Comparison of ENCODE assay signal across 10 mouse cellular contexts in genomic region chr3:87097969-87098946, GRCm38 (mm10).
DNase-seq lines count a peak whose midpoint lies in the region; ATAC-seq lines count a peak whose summit lies in the region.
"Had no signal": no experiment of that assay in that cellular context is flagged by ENCODE, and none has a peak within 500 bp of the region (broad histone marks: within the 10 kb centered on the region; RNA-seq: fewer than 3 reads in every experiment).

No protein-coding gene starts in this region.

- H3K4me3 ChIP-seq in intestine, embryonic 16.5 days (ENCODE audit: low read length) = no peak overlapping the region
- no peak overlapping the region for H3K4me3 ChIP-seq in intestine, embryonic 15.5 days (replicated peaks)
- no peak overlapping the region for H3K4me3 ChIP-seq in embryonic facial prominence, embryonic 10.5 days
- no peak overlapping the region for H3K4me3 ChIP-seq in midbrain, embryonic 15.5 days
- no peak overlapping the region for H3K4me3 ChIP-seq in liver, embryonic 11.5 days (ENCODE audit: low read depth, low read length)
- H3K4me3 ChIP-seq: heart, embryonic 15.5 days; limb, embryonic 12.5 days had no signal

- H3K36me3 ChIP-seq in intestine, embryonic 16.5 days (ENCODE audit: control insufficient read depth, insufficient read depth, low read length) = no peaks in the 10 kb centered on the region
- H3K36me3 ChIP-seq in intestine, embryonic 15.5 days = no peaks in the 10 kb centered on the region
- H3K36me3 ChIP-seq in embryonic facial prominence, embryonic 10.5 days (replicated peaks) = peaks cover 71% of the 10 kb centered on the region
- no peaks in the 10 kb centered on the region for H3K36me3 ChIP-seq in midbrain, embryonic 15.5 days (replicated peaks)
- H3K36me3 ChIP-seq in liver, embryonic 11.5 days (ENCODE audit: control insufficient read depth, insufficient read depth, low read length) = no peaks in the 10 kb centered on the region

- H3K27me3 ChIP-seq in intestine, embryonic 16.5 days (replicated peaks; ENCODE audit: control insufficient read depth, insufficient read depth, low read length) = no peaks in the 10 kb centered on the region
- no peaks in the 10 kb centered on the region for H3K27me3 ChIP-seq in intestine, embryonic 15.5 days (replicated peaks)
- H3K27me3 ChIP-seq in embryonic facial prominence, embryonic 10.5 days (replicated peaks; ENCODE audit: low read depth, poor library complexity, severe bottlenecking) = no peaks in the 10 kb centered on the region
- H3K27me3 ChIP-seq in midbrain, embryonic 15.5 days (replicated peaks) = no peaks in the 10 kb centered on the region
- no peaks in the 10 kb centered on the region for H3K27me3 ChIP-seq in liver, embryonic 11.5 days (replicated peaks; ENCODE audit: control insufficient read depth, insufficient read depth, low read length)
- H3K27me3 ChIP-seq: heart, embryonic 15.5 days; limb, embryonic 12.5 days had no signal

- ATAC-seq in intestine, embryonic 16.5 days = peak; percentile 62; the same call in 1 of the 2 replicates
- no peak for ATAC-seq in intestine, embryonic 15.5 days
- peak; percentile 41; the same call in 1 of the 2 replicates for ATAC-seq in midbrain, embryonic 15.5 days (replicated peaks)
- no peak for ATAC-seq in liver, embryonic 11.5 days (replicated peaks; ENCODE audit: low FRiP score)

- no peak overlapping the region for H3K4me2 ChIP-seq in intestine, embryonic 16.5 days (ENCODE audit: low read depth, low read length)
- H3K4me2 ChIP-seq in intestine, embryonic 15.5 days (replicated peaks) = no peak overlapping the region
- no peak overlapping the region for H3K4me2 ChIP-seq in midbrain, embryonic 15.5 days
- no peak overlapping the region for H3K4me2 ChIP-seq in liver, embryonic 11.5 days
- H3K4me2 ChIP-seq: heart, embryonic 15.5 days; limb, embryonic 12.5 days had no signal

- no peak overlapping the region for H3K27ac ChIP-seq in intestine, embryonic 16.5 days (ENCODE audit: low read length)
- H3K27ac ChIP-seq in intestine, embryonic 15.5 days = no peak overlapping the region
- peak overlapping the region; percentile 63 for H3K27ac ChIP-seq in embryonic facial prominence, embryonic 10.5 days (replicated peaks)
- H3K27ac ChIP-seq in midbrain, embryonic 15.5 days = no peak overlapping the region
- H3K27ac ChIP-seq in liver, embryonic 11.5 days (ENCODE audit: low read depth, low read length) = no peak overlapping the region
- H3K27ac ChIP-seq: heart, embryonic 15.5 days; limb, embryonic 12.5 days had no signal

- no peaks in the 10 kb centered on the region for H3K9me3 ChIP-seq in intestine, embryonic 16.5 days (ENCODE audit: control insufficient read depth, low read length)
- no peaks in the 10 kb centered on the region for H3K9me3 ChIP-seq in intestine, embryonic 15.5 days
- no peaks in the 10 kb centered on the region for H3K9me3 ChIP-seq in embryonic facial prominence, embryonic 10.5 days
- H3K9me3 ChIP-seq in midbrain, embryonic 15.5 days = no peaks in the 10 kb centered on the region
- H3K9me3 ChIP-seq in liver, embryonic 11.5 days (ENCODE audit: control insufficient read depth, low read length) = no peaks in the 10 kb centered on the region
- H3K9me3 ChIP-seq: heart, embryonic 15.5 days; limb, embryonic 12.5 days had no signal

- peak; percentile 40 for DNase-seq in embryonic facial prominence, embryonic 10.5 days (ENCODE audit: low spot score)
- peak; percentile 34 to 40 for DNase-seq in frontal cortex, postnatal 10 days (ENCODE audit: low spot score in 2 of 2)
- DNase-seq in gastrocnemius, adult 8-10 months (ENCODE audit: low spot score in 2 of 2) = no peak
- no peak for DNase-seq in urinary bladder, adult 18-20 months (ENCODE audit: low spot score in 2 of 2)
- DNase-seq in liver, embryonic 11.5 days (ENCODE audit: low spot score) = no peak

- no peak overlapping the region for H3K9ac ChIP-seq in intestine, embryonic 16.5 days (ENCODE audit: low read depth, low read length)
- no peak overlapping the region for H3K9ac ChIP-seq in intestine, embryonic 15.5 days
- H3K9ac ChIP-seq in midbrain, embryonic 15.5 days = no peak overlapping the region
- H3K9ac ChIP-seq in liver, embryonic 11.5 days (ENCODE audit: low read depth, low read length) = no peak overlapping the region
- H3K9ac ChIP-seq: heart, embryonic 15.5 days; limb, embryonic 12.5 days had no signal

- 75% methylated on average over 19 of the region's 19 CpGs for WGBS in intestine, embryonic 16.5 days
- WGBS in intestine, embryonic 15.5 days = 82% methylated on average over 19 of the region's 19 CpGs
- WGBS in embryonic facial prominence, embryonic 10.5 days = 73% methylated on average over 19 of the region's 19 CpGs
- 76% methylated on average over 19 of the region's 19 CpGs for WGBS in midbrain, embryonic 15.5 days
- WGBS in liver, embryonic 11.5 days = 87% methylated on average over 19 of the region's 19 CpGs

- no peaks in the 10 kb centered on the region for H3K4me1 ChIP-seq in intestine, embryonic 16.5 days (ENCODE audit: control insufficient read depth, insufficient read depth, low read length)
- H3K4me1 ChIP-seq in intestine, embryonic 15.5 days (replicated peaks) = peaks cover 16% of the 10 kb centered on the region; the same call in 1 of the 2 replicates
- peaks cover 67% of the 10 kb centered on the region for H3K4me1 ChIP-seq in embryonic facial prominence, embryonic 10.5 days
- H3K4me1 ChIP-seq in midbrain, embryonic 15.5 days = peaks cover 26% of the 10 kb centered on the region
- H3K4me1 ChIP-seq in liver, embryonic 11.5 days (replicated peaks; ENCODE audit: control insufficient read depth, insufficient read depth, low read length) = no peaks in the 10 kb centered on the region

Comparison
In these comparisons a context has a peak if more than half of its experiments do, and no peak if none do; other contexts are left out.
1. ATAC-seq: peak in intestine, embryonic 16.5 days (single experiment) and midbrain, embryonic 15.5 days (single experiment); none in intestine, embryonic 15.5 days (single experiment) and liver, embryonic 11.5 days (single experiment).
2. DNase-seq: peak in embryonic facial prominence, embryonic 10.5 days (single experiment) and frontal cortex, postnatal 10 days (2 of 2); none in gastrocnemius, adult 8-10 months (0 of 2), urinary bladder, adult 18-20 months (0 of 2) and liver, embryonic 11.5 days (single experiment).